Mouse (Mus musculus) T-helper 1 cell (primary cell): Measurements from ENCODE around the gene Mgrn1.

Source experiments
- in situ Hi-C: fragments of 300-600 bp; cut with MboI, MseI; formaldehyde crosslinking; loops from one replicate; pipeline ENCODE4 v1.15.1; 2025; ENCODE audit warnings: high pct_unique_total_duplicates

The Mgrn1 gene

GRCm38 (mm10) chr16:4879101-4879707 is 6.8 kb upstream of the Mgrn1 start:
- in situ Hi-C loops: no loop called here

GRCm38 (mm10) chr16:4879708-4880124 is 6.3 kb upstream of the Mgrn1 start:
- in situ Hi-C loops: loop anchor here (5.0 kb wide), 1 partner anchor 92 kb away; no protein-coding TSS in a partner anchor

- in situ Hi-C loops: loop anchor here (5.0 kb wide), 1 partner anchor 93 kb away; no protein-coding TSS in a partner anchor
Observed at GRCm38 (mm10) chr16:4880136-4880825, 5.8 kb upstream of the Mgrn1 start, which contains the start of gene Ubald1. Gene Ubald1 (minus strand): TSS chr16:4880315.

- in situ Hi-C loops: loop anchor here (5.0 kb wide), 1 partner anchor 94 kb away; no protein-coding TSS in a partner anchor
Observed at GRCm38 (mm10) chr16:4881400-4882351, 4.4 kb upstream of the Mgrn1 start.

GRCm38 (mm10) chr16:4884930-4885329 is 1.1 kb upstream of the Mgrn1 start:
- in situ Hi-C loops: loop anchor here (5.0 kb wide), 1 partner anchor 98 kb away; no protein-coding TSS in a partner anchor

- in situ Hi-C loops: no loop called here
Observed at GRCm38 (mm10) chr16:4886690-4887020, 606 bp downstream of the Mgrn1 start.

- in situ Hi-C loops: no loop called here
Observed at GRCm38 (mm10) chr16:4890201-4890709, 4.2 kb downstream of the Mgrn1 start.

- in situ Hi-C loops: no loop called here
Observed at GRCm38 (mm10) chr16:4892171-4892570, 6.1 kb downstream of the Mgrn1 start.

GRCm38 (mm10) chr16:4894201-4894908 is 8.3 kb downstream of the Mgrn1 start:
- in situ Hi-C loops: no loop called here

GRCm38 (mm10) chr16:4896249-4897027 is 10.4 kb downstream of the Mgrn1 start:
- in situ Hi-C loops: no loop called here

- in situ Hi-C loops: no loop called here
Observed at GRCm38 (mm10) chr16:4897146-4897730, 11.2 kb downstream of the Mgrn1 start.

- in situ Hi-C loops: no loop called here
Observed at GRCm38 (mm10) chr16:4898881-4899280, 12.8 kb downstream of the Mgrn1 start.

GRCm38 (mm10) chr16:4899711-4900110 is 13.7 kb downstream of the Mgrn1 start:
- in situ Hi-C loops: no loop called here

GRCm38 (mm10) chr16:4901167-4901566 is 15.1 kb downstream of the Mgrn1 start:
- in situ Hi-C loops: no loop called here

- in situ Hi-C loops: no loop called here
Observed at GRCm38 (mm10) chr16:4902390-4902789, 16.3 kb downstream of the Mgrn1 start.

GRCm38 (mm10) chr16:4903491-4904102 is 17.5 kb downstream of the Mgrn1 start:
- in situ Hi-C loops: no loop called here

GRCm38 (mm10) chr16:4904878-4905277 is 18.8 kb downstream of the Mgrn1 start:
- in situ Hi-C loops: no loop called here

GRCm38 (mm10) chr16:4905591-4905990 is 19.5 kb downstream of the Mgrn1 start:
- in situ Hi-C loops: no loop called here

- in situ Hi-C loops: no loop called here
Observed at GRCm38 (mm10) chr16:4906559-4906958, 20.5 kb downstream of the Mgrn1 start.

GRCm38 (mm10) chr16:4907386-4907785 is 21.3 kb downstream of the Mgrn1 start:
- in situ Hi-C loops: no loop called here
